Mouse (Mus musculus) ES-E14 (cell line): ENCODE measurements around the gene Arl8a. TPM values are rescaled to one million over a fixed set of nuclear protein-coding genes. Genes with fewer than 3 reads are reported as not detected.
A peak's percentile ranks its signal among the peaks of the same experiment; 100 is the strongest.

Experiments
- DNase-seq: peaks from one replicate; pipeline ENCODE4 v3.0.0-alpha.2; 2013; ENCODE audit warnings: low read depth, low spot score
- H3K27ac ChIP-seq: 2 replicates; pipeline ENCODE4 v1.5.1; 2012; ENCODE audit warnings: low read depth, mild to moderate bottlenecking, low read length, moderate library complexity, mixed read lengths; ENCODE audit not compliant: poor library complexity, insufficient read depth, severe bottlenecking
- H3K36me3 ChIP-seq: 2 replicates; pipeline ENCODE4 v1.6.1; 2012; ENCODE audit warnings: mild to moderate bottlenecking, low read length, moderate library complexity, mixed read lengths; ENCODE audit not compliant: control insufficient read depth, poor library complexity, insufficient read depth, severe bottlenecking
- H3K4me1 ChIP-seq, 2 experiments: fragments of 150-350 bp in 1 of 2; sonication (generic) in 1 of 2; 2 replicates each; pipeline ENCODE4 v1.6.1; 2012; ENCODE audit warnings: low read length in 2 of 2, mild to moderate bottlenecking in 1 of 2, mixed read lengths in 1 of 2; ENCODE audit not compliant: control insufficient read depth in 2 of 2, insufficient read depth in 2 of 2, poor library complexity in 1 of 2
- H3K4me3 ChIP-seq, 2 experiments: fragments of 150-350 bp in 1 of 2; sonication (generic) in 1 of 2; 2 replicates each; pipeline ENCODE4 v1.5.1; 2012; ENCODE audit warnings: low read length in 2 of 2, low read depth in 1 of 2, mild to moderate bottlenecking in 1 of 2, mixed read lengths in 1 of 2; ENCODE audit not compliant: insufficient read depth in 1 of 2, poor library complexity in 1 of 2, severe bottlenecking in 1 of 2
- H3K9ac ChIP-seq: 2 replicates; pipeline ENCODE4 v1.6.1; 2012; ENCODE audit warnings: low read depth, mild to moderate bottlenecking, low read length, mixed read lengths; ENCODE audit not compliant: poor library complexity, insufficient read depth, severe bottlenecking
- H3K9me3 ChIP-seq: fragments of 150-350 bp; sonication (generic); 2 replicates; pipeline ENCODE4 v1.6.1; 2012; ENCODE audit warnings: low read depth, mild to moderate bottlenecking, low read length; ENCODE audit not compliant: control insufficient read depth, insufficient read depth
- CHD2 ChIP-seq: IDR thresholded peaks from 2 replicates; pipeline ENCODE4 v1.6.1; 2014; ENCODE audit warnings: mild to moderate bottlenecking, low read depth, low read length, inconsistent platforms
- HCFC1 ChIP-seq: IDR thresholded peaks from 2 replicates; pipeline ENCODE4 v1.6.1; 2012; ENCODE audit warnings: low read length, inconsistent platforms, borderline replicate concordance; ENCODE audit not compliant: insufficient read depth
- MAFK ChIP-seq: IDR thresholded peaks from 2 replicates; pipeline ENCODE4 v1.6.1; 2014; ENCODE audit warnings: mild to moderate bottlenecking, low read depth, low read length, inconsistent platforms; ENCODE audit not compliant: insufficient read depth
- ZC3H11A ChIP-seq: IDR thresholded peaks from 2 replicates; pipeline ENCODE4 v1.6.1; 2012; ENCODE audit warnings: low read depth, mild to moderate bottlenecking, inconsistent platforms, low read length, borderline replicate concordance
- ZNF384 ChIP-seq: IDR thresholded peaks from 2 replicates; pipeline ENCODE4 v1.6.1; 2012; ENCODE audit warnings: low read depth, low read length, inconsistent platforms
- in situ Hi-C, 2 experiments: fragments of 600-800 bp; cut with MboI; formaldehyde crosslinking; loops; one replicate each; pipeline ENCODE4 v1.15.1; 2025; ENCODE audit warnings: low sequenced_read_pairs in 2 of 2, inconsistent platforms in 1 of 2; ENCODE audit not compliant: unreplicated experiment in 2 of 2
- total RNA-seq: library from RNA; depleted of rRNA; stranded (reverse); fragments of 300-350 nt; gene quantifications from 2 replicates; pipeline ENCODE4 v1.2.3, GENCODE M21; 2012

The Arl8a gene
- total RNA-seq, 1 experiment: 17.5 TPM

GRCm38 (mm10) chr1:135128011-135128441 is 18.6 kb upstream of the Arl8a start:
- H3K27ac ChIP-seq: no peak overlapping the region
- no peaks in the 10 kb centered on the region for H3K36me3 ChIP-seq
- TF ChIP-seq HCFC1 (no peak), ZC3H11A (no peak), ZNF384 (no peak), CHD2 (no peak), MAFK (no peak)
- H3K4me3 ChIP-seq: no peak overlapping the region
- DNase-seq: no peak
- in situ Hi-C loops: no loop called here
- no peak overlapping the region for H3K9ac ChIP-seq
- H3K4me1 ChIP-seq: peaks cover 2 to 29% of the 10 kb centered on the region in 2 experiments; a peak in 2 of 4 replicates
- H3K9me3 ChIP-seq: no peaks in the 10 kb centered on the region

GRCm38 (mm10) chr1:135128986-135129385 is 17.6 kb upstream of the Arl8a start:
- in situ Hi-C loops: no loop called here
- peaks cover 2 to 29% of the 10 kb centered on the region in 2 experiments; a peak in 2 of 4 replicates for H3K4me1 ChIP-seq
- no peak overlapping the region for H3K27ac ChIP-seq
- no peak overlapping the region for H3K9ac ChIP-seq
- no peaks in the 10 kb centered on the region for H3K9me3 ChIP-seq
- H3K36me3 ChIP-seq: no peaks in the 10 kb centered on the region
- TF ChIP-seq ZC3H11A (no peak), ZNF384 (no peak), HCFC1 (no peak), MAFK (no peak), CHD2 (no peak)
- no peak for DNase-seq
- H3K4me3 ChIP-seq: no peak overlapping the region

GRCm38 (mm10) chr1:135129543-135130183 is 17.0 kb upstream of the Arl8a start:
- peaks cover 2 to 29% of the 10 kb centered on the region in 2 experiments; a peak in 2 of 4 replicates for H3K4me1 ChIP-seq
- H3K36me3 ChIP-seq: no peaks in the 10 kb centered on the region
- no peak overlapping the region; the same call in 1 of the 2 replicates for H3K9ac ChIP-seq
- peak overlapping the region; percentile 35; the same call in 1 of the 2 replicates for H3K27ac ChIP-seq
- no peak for DNase-seq
- in situ Hi-C loops: no loop called here
- H3K9me3 ChIP-seq: no peaks in the 10 kb centered on the region
- TF ChIP-seq HCFC1: no peak
- no peak for TF ChIP-seq CHD2
- TF ChIP-seq ZNF384: no peak
- no peak for TF ChIP-seq MAFK
- TF ChIP-seq ZC3H11A: no peak
- H3K4me3 ChIP-seq: no peak overlapping the region; a peak in 1 of 4 replicates

GRCm38 (mm10) chr1:135130376-135131018 is 16.1 kb upstream of the Arl8a start:
- Histone ChIP-seq H3K4me1 (peaks cover 2 to 29% of the 10 kb centered on the region in 2 experiments; a peak in 2 of 4 replicates), H3K27ac (no peak overlapping the region), H3K9me3 (no peaks in the 10 kb centered on the region), H3K36me3 (no peaks in the 10 kb centered on the region), H3K9ac (peak overlapping the region; percentile 44; the same call in 1 of the 2 replicates), H3K4me3 (peak overlapping the region in 1 of 2 experiments; percentile 6; a peak in 1 of 4 replicates)
- in situ Hi-C loops: no loop called here
- no peak for DNase-seq
- TF ChIP-seq CHD2 (no peak), ZC3H11A (no peak), ZNF384 (no peak), HCFC1 (no peak), MAFK (no peak)
